Mouse (Mus musculus) bone marrow macrophage, adult 2 months (primary cell): ENCODE data around the gene Gm16867.
"Not testable (repeated sequence)": the region's sequence is repeated elsewhere in the genome, so short reads cannot be mapped to it uniquely, and the experiment has no call there.

ENCODE experiments used
- CTCF ChIP-seq: IDR thresholded peaks from 2 replicates; pipeline ENCODE4 v1.5.1; 2012; ENCODE audit warnings: low read depth, mild to moderate bottlenecking, low read length, moderate library complexity
- POLR2A ChIP-seq: IDR thresholded peaks from 2 replicates; pipeline ENCODE4 v1.6.1; 2012; ENCODE audit warnings: mild to moderate bottlenecking, low read depth, low read length, borderline replicate concordance

GRCm38 (mm10) chr14:69526202-69526601 is 23.0 kb upstream of the Gm16867 start:
- TF ChIP-seq CTCF, POLR2A: not testable (repeated sequence)
